Mouse (Mus musculus) cerebral cortex, adult 2 months (tissue): ENCODE results near the gene Hist1h4f.

Source experiments
- WGBS: fragments of 180-500 bp; shearing (Covaris S2); methylation state at CpG from one replicate; pipeline ENCODE4 v1.1.7; 2018; 5-methylcytosine and 5-hydroxymethylcytosine counted together

Hist1h4f gene

GRCm38 (mm10) chr13:23554393-23554792 is 2.9 kb upstream of the Hist1h4f start:
- 16% methylated on average over 9 of the region's 9 CpGs for WGBS

GRCm38 (mm10) chr13:23552962-23553361 is 1.5 kb upstream of the Hist1h4f start, which contains the start of gene Hist1h1d:
Hist1h1d (plus strand) TSS chr13:23553262.

GRCm38 (mm10) chr13:23551931-23552914 is 775 bp upstream of the Hist1h4f start:
- WGBS, result 43% methylated on average over 8 of the region's 8 CpGs

- WGBS, result 9% methylated on average over 3 of the region's 3 CpGs
These were observed 695 bp downstream of the Hist1h4f start for GRCm38 (mm10) chr13:23550761-23551145.

GRCm38 (mm10) chr13:23546694-23547093 is 4.8 kb downstream of the Hist1h4f start:
- 86% methylated on average over 5 of the region's 5 CpGs for WGBS

- WGBS, result 0% methylated on average over 13 of the region's 14 CpGs
These were observed 6.7 kb downstream of the Hist1h4f start for GRCm38 (mm10) chr13:23544787-23545120.

GRCm38 (mm10) chr13:23543965-23544786 is 7.3 kb downstream of the Hist1h4f start, which contains the start of gene Hist1h3f:
Hist1h3f (plus strand) TSS chr13:23544052.
- 1% methylated on average over 30 of the region's 45 CpGs for WGBS

- under 1% methylated on average over 41 of the region's 42 CpGs for WGBS
These were observed 8.3 kb downstream of the Hist1h4f start, which contains the start of gene Hist1h2bh for GRCm38 (mm10) chr13:23542999-23543607. Hist1h2bh (minus strand) TSS chr13:23543392.

GRCm38 (mm10) chr13:23542225-23542980 is 9.0 kb downstream of the Hist1h4f start:
- WGBS, result 14% methylated on average over 3 of the region's 3 CpGs

GRCm38 (mm10) chr13:23541497-23541896 is 10.0 kb downstream of the Hist1h4f start:
- 88% methylated on average over 3 of the region's 3 CpGs for WGBS

- 69% methylated on average over 1 of the region's 1 CpGs for WGBS
These were observed 11.6 kb downstream of the Hist1h4f start for GRCm38 (mm10) chr13:23539821-23540220.

GRCm38 (mm10) chr13:23538249-23538648 is 13.2 kb downstream of the Hist1h4f start:
- 73% methylated on average over 5 of the region's 5 CpGs for WGBS

- 85% methylated on average over 3 of the region's 3 CpGs for WGBS
These were observed 14.3 kb downstream of the Hist1h4f start for GRCm38 (mm10) chr13:23537006-23537710.

- 22% methylated on average over 7 of the region's 7 CpGs for WGBS
These were observed 15.2 kb downstream of the Hist1h4f start for GRCm38 (mm10) chr13:23536076-23536822.

GRCm38 (mm10) chr13:23535137-23536075 is 16.0 kb downstream of the Hist1h4f start, which contains the start of gene Hist1h3g:
Hist1h3g (plus strand) TSS chr13:23535422.
- under 1% methylated on average over 58 of the region's 62 CpGs for WGBS

- WGBS, result under 1% methylated on average over 15 of the region's 15 CpGs
These were observed 16.9 kb downstream of the Hist1h4f start for GRCm38 (mm10) chr13:23534368-23535131.

GRCm38 (mm10) chr13:23533560-23534367 is 17.7 kb downstream of the Hist1h4f start, which contains the start of gene Hist1h2af:
Hist1h2af (plus strand) TSS chr13:23533906.
- WGBS, result under 1% methylated on average over 29 of the region's 53 CpGs
